Mouse (Mus musculus): ENCODE results near the gene G2e3.

G2e3 gene

DNA sequence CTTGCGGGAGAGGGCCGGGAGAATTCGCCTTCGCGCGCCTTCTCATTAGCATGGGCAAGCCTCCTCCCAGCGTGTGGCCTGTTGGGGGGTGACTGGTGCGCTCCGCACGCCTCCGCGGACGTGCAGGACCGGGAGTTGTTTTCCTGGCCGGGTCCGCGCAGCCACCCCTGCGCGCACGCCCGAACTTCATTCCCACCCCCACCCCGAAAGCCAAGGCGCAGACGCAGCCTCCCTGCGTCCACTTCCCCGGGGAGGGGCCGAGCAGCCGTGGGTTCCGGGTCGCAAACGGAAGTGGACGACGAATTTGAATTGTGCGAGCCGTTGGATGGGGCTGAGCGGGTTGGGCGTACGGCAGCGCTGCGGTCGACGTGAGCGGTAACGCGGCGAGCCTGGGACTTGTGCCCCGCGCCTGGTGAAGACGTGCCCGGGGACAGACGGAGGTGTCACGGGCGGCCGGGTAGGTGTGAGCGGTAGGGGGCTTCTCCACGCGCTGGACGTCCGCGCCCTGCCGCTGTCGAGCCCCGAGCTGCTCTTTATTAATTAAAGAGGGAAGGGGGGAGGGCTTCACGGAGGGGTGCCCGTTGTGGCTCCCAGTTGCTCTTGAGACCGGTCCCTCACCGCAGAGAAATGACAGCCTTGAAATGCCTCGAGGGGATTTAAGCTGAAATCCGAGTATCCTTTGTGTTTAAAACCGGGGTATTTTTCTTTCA, at the start of gene G2e3:
Gene G2e3, plus strand, starts transcription at position 74 of the 710 bp plus-strand sequence.
- DNase-seq (ENCODE audit: low read depth) = peak; percentile 92

DNA sequence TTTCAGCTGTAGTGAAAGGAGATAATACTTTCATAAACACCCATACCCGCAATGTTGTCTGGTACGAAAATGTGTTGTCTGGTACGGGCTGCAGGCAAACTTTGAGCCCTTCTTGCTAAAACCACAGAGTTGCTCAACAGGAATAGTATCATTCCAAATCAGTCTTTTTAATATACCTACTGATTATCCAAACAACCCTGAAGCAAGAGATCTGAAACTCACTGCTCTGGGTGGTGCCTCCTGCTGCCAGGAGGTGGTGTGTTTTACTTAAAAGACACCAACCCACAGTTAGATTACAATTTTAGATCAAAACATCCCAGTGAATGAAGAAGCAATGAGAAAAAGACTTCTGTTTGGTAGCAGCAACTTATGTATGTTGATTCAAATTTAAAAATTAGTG, 24.3 kb upstream of the G2e3 start:
- DNase-seq (ENCODE audit: low read depth) = peak; percentile 45

DNA sequence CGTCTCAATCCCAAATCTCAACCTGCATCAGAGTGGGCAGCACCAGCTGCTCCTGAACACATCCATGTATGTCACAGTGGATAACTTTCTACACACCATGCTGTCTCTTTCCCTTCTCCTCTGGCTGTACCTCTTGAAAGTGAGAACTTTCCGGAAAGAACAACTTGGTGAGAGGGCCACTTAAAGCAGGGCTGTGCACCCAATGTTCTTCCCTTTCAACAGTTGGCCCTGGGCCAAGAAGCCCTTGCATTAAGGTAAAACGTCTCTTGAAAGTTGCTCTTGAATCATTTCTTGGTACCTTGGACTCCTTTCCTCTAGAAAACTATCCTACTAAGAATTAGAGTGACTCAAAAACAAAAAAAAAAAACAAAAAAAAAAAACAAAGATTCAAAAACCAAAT, 21.0 kb upstream of the G2e3 start:
- no peak for DNase-seq (ENCODE audit: low read depth)

DNA sequence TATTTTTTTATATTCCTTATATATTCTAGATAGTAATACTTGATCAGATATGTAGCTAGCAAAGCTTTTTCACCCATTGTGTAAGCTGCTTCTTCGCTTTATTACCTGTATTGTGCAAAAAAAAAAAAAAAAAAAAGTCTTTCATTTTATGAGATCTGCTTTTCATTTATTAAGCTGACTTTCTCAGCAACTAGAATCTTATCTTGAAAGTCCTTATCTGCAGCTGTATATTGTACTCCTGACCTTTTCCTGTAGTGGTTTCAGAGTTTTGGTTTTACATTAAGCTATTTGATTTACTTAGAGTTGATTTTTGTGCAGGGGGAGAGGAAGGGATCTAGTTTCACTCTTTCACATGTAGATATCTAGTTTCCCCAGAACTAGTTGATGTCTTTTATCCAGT, 10.8 kb upstream of the G2e3 start:
- peak; percentile 89 for DNase-seq (ENCODE audit: low read depth)

DNA sequence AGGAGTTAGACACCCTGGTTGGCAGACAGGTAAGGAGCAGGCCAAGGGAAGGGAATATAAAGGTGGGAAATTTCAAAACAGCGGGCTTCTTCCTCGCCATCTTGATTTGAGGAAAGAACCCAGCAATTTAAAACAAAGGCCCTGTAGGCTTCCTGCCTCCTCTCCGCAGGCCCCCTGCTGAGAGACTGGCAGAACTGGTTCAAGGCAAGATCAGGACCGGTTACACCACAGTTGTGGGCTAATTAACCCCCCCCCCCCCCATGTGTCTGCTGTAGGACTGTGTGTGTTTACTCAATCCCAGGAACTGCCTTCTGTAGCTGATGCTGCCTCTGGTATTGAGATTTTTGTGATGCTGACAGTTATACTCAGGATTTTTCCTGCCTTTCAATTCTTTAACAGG, 1.7 kb upstream of the G2e3 start:
- peak; percentile 29 for DNase-seq (ENCODE audit: low read depth)

DNA sequence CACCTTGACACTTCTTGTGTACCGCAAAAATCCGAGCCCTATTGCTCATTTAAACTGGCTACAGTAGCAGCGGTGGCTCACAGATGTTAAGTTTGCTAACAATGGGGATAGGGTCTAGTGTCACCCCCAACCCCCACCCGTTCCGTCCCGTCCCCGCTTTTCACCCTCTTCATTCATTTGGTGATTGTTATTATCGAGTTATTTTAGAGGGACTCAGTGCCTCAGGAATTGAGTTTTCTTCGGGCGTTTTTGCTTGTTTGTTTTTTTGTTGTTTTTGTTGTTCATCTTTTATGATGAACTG, 787 bp downstream of the G2e3 start:
- DNase-seq (ENCODE audit: low read depth) = no peak

DNA sequence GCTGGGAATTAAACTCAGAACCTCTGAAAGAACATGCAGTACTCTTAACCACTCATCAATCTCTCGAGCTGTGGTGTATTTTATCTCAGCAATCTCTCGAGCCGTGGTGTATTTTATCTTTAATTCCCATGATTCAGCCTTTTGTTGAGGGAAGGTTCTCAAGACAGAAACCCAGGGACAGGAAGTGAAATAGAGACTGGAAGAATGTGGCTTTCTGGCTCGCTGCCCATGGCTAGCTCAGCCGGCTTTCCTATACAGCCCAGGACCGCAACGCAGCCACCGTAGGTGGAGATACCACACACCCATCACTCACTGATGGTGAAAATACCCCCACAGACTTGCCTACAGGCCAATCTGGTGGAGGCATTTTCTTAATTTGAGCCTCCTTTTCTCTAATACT, 7.4 kb downstream of the G2e3 start:
- DNase-seq (ENCODE audit: low read depth) = peak; percentile 86

DNA sequence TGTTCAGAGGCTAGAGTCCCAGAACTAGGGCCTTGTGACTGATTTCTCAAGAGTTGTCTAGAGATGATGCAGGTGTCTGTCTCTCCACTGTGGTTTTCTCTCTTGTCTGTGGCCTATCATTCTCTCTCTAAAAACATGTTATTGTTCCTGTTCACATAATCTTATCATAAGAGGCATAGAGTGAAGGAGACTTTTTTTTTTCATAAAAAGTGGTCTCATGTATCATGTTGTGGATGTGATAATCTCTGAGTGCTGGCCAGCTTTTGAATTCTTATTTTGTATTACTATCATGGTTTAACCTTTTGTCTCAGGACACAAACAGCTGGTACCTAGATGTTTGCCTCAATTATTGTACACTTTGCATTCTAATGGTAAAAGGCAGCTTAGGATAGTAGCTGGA, 13.4 kb downstream of the G2e3 start:
- DNase-seq (ENCODE audit: low read depth) = no peak

DNA sequence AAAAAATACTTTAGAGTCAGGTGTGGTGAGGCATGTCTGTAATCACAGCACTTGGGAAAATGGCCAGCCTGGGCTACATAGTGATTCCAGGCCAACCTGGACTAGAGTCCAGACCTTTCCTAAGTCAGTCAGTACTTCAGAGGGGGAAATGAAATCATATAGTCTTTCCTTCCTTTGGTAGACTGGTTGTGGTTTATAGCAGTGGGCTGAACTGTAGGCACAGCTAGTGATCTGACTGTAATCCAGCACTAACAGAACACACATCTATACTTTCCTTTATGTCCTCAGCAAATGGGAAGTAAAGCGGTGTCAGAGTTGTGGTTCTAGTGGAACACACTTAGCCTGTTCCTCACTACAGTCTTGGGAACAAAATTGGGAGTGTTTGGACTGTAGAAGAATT, 15.0 kb downstream of the G2e3 start:
- DNase-seq (ENCODE audit: low read depth) = peak; percentile 53

DNA sequence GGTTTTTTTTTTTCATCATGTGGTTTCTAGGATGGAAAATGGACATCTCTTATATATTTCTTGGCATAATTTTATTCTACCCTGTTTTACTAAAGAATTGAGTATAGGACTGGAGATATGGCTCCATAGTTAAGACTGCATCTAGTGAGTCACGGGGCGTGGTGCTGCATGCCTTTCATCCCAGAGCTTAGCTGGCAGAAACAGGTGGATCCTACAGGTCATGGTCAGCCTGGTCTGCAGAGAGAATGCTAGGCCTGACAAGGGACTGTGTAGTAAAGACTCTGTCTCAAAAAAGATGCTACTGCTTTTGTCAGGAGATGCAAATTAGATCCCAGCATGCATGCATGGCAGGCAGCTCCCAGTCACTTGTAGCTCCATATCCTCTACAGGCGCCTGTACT, 20.6 kb downstream of the G2e3 start:
- no peak for DNase-seq (ENCODE audit: low read depth)

DNA sequence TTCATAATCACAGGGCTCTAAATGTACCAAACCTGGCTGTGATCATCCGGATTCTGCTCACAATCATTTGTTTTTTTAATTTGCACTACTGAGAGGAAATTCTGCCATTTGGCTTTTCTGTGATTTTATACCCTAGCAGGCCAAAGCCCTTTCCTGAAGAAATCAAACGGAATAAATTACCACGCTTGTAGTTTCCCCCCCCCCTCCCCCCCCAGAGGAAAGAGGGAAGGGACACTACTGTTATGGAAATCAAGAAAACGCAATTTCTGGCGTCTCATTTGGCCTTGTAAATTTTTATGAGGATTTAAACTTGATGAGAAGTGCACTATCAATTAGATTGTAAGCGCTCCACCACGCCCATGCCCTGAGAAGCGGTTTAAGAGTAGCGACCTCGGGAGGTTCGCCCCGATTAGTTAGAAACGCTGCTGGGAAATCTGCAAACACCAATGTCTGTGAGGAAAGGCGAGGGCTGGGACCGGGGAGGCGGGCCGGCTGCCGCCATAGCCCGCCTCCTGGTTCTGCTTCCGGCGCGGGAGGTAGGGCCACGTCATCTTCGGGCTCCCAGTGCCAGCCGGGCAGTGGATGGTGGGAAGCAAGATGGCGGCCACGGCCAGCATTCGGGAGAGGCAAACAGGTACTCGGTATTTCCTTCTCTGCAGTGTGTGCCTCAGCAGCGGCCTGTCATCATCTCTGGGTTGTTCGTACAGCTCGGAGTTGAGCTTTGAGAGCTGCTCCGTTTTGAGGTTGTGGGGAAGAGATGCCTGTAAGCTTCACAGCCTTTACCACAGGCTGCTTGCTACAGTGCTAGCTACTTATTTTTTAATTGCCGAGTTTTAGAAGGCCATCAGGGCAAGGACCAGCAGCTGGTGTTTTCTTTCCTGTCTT, 29.4 kb downstream of the G2e3 start, which contains the start of gene Scfd1:
Gene Scfd1, plus strand, starts transcription at position 508 of the 885 bp plus-strand sequence.
- peak; percentile 93 for DNase-seq (ENCODE audit: low read depth)

DNA sequence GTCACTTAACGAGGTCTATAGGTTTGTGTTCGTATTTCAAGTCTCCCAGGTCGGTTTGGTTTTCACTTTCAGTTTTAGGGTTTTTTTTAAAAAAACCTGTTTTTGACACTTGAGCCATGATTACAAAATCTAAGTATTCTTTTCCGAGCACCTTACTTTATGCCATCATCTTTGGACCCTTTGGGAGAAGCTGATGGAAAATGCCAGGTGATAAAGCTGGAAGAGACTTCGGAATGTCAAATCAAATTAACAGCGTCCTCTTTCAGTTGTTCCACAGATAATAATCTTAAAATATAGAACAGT, 30.0 kb downstream of the G2e3 start:
- no peak for DNase-seq (ENCODE audit: low read depth)

DNA sequence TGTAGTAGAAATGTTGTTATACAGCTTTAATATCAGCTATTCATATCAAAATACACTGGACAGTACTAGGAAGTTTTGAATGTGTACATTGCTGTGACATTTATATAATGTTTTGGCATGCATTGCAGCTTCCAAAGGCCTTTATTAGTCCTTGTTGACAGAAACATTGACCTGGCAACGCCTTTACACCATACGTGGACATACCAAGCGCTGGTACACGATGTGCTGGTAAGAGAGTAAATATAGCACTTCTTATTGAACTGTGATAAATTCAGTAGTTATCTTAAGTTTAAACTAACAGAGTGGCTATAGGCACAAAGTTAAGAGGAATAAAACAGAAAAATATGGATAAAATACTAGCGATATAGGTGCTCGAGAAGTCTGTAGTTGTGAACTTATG, 52.0 kb downstream of the G2e3 start:
- DNase-seq (ENCODE audit: low read depth) = no peak

DNA sequence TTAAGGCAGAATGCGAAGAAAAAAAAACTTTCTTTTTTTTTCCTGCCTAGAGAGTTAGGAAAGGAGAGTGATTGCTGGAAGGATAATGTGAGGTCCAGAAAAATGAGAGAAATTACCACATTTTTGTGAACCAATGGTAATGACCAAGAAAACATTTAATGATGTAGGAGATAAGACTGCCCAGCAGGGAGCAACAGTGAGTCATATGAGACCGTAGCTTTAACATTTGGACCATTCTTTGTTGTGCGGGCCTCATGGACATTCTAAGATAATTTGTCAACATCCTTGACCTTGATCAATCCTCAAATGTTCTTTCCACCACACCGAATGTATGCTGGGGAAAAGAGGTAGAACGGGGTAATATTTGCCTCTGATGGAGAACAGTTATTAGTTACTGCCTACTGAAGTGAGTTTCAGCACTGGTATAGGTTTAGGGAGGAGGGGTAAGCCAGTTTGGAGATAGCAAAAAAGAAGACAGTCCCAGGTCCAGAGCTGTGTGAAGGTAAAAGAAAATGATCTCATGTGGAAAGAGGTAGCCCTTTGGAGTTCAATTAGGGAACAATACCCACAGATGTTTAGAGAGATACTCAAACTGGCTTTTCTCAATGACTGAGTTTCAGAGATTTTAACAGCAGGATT, 54.3 kb downstream of the G2e3 start:
- peak; percentile 63 for DNase-seq (ENCODE audit: low read depth)

DNA sequence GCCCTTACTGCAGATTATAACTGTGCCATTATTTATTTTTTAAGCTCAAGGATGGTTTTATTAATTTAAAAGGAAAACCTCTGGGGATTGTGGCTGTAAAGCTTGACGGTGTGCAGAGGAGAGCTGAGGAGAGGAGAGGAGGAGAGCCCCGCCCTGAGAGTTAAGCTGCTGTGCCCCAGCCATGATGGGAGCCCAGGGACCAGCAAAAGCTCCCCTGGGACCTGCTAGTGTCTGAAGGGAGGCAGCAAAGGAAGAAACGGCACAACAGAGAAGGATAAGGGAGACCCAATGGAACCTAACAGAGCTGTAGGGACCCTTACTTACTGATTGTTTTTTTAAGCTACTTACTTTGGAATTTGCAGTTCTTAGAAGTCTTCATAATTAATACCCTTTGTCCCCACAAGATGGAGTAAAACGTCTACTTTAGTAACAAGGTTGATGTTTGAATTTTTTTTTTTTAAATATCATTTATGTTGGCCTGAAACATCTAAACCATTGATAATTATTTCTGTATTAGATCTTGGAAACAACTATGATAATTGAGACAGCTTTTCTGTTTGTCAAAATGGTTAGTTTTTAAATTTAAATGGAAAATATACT, 56.2 kb downstream of the G2e3 start:
- DNase-seq (ENCODE audit: low read depth) = peak; percentile 66

DNA sequence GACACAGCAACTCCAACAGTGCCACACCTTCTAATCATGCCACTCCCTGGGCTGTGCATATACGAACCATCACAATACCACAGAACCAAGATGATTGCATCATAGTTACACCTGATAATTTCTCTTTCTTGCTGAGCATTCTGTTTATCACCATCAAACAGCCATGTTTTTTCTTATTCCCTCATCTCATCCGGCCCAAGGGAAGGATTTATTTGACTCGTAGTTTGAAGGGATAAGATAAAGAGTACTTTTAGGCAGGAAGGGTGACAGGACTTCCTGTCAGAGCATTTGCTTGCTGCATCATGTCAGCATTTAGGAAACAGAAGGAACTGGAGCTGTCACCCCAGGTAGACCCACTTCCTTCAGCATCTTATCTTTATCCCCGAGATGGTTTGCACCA, 63.5 kb downstream of the G2e3 start:
- peak; percentile 70 for DNase-seq (ENCODE audit: low read depth)

Measured in 416B (cell line).